Mouse (Mus musculus) retina, postnatal 1 day (tissue): ENCODE results near the gene Fam43b.
A peak's percentile ranks its signal among the peaks of the same experiment; 100 is the strongest.
"Not testable (repeated sequence)": the region's sequence is repeated elsewhere in the genome, so short reads cannot be mapped to it uniquely, and the experiment has no call there.

Experiments
- DNase-seq: peaks from one replicate; pipeline ENCODE4 v3.0.0-alpha.2; 2012

The Fam43b gene

DNA sequence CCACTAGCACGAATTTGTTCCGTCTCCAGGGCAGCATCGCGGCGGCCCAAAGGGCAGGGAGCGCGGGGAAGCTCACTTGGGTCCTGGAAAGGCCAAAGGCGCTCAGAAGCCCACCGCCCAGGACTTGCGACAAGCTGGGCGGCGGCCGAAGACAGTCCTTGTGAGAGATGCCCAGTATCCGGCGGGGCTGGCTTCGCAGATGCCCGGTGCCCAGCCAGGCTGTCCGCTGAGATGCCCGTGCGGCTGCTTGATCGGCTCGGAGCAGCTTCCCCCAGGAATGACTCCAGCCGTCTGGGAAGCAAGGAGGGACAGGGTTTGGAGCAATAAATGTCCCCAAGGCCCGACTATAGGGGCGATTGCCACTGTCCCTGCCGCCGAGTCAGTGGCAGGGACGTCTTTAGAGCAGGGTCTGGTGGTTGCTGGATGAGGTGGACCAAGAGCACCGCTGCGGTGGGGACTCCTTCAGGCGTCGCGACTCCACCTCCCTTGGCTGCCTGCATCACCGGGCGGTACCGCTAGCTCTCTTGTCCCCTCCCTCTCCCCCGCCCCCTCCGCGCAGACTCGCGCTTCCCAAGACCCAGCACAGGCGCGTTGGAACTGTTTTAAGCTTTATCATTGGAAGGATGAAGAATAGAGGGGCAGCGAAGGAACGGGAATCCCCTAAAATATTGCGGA is at the start of gene Fam43b:
Gene Fam43b (minus strand): TSS at position 558 of the 675 bp plus-strand sequence.
- peak; percentile 65 for DNase-seq

GRCm38 (mm10) chr4:138444941-138445340 is 48.6 kb upstream of the Fam43b start:
- DNase-seq: no peak

GRCm38 (mm10) chr4:138440062-138440461 is 43.7 kb upstream of the Fam43b start:
- DNase-seq: no peak

DNA sequence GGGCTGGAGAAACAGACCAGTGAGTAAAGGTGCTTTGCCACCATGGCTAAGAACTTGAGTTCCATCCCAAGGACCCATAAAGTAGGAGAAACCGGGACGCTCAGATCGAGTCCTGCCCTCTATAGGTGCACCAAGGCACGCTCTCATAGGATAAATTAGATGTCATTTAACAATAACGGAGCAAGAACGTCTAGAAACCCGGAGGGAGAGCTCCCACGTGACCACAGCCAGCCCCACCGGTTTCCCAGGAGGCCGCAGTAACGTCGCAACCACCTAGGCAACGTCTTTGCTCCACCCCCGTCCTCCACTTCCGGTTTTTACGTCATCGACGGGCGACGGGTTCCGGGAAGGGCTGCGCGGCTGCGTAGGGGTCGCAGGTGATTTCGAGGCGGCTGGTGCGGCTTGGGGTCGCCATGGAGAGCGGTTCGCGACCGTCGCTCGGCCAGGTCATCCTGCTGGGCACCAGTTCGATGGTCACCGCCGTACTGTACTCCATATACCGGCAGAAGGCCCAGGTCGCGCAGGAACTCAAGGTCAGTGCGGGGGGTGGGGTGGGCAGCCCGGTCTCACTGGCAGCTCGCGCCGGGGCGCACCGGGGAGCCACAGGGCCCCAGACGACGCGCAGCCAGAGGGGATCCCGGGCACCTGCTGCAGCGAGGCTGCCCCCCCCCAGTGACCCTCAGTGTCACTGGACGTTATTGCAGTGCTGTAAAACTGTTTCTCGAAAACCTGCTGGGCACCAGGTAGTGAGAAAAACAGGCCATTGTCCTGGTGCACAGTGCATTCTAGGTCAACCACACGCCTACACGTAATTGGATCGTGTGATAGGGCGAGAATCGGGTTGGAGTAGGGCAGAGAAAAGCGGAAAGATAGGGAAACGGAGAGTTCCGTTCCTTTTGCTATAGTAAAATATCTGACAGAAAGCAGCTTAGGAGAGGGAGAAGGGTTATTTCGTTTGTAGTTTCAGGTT is 38.3 kb upstream of the Fam43b start, which contains the start of gene Mul1:
Gene Mul1 (plus strand): TSS at position 325 of the 970 bp plus-strand sequence.
- peak; percentile 97 for DNase-seq

- DNase-seq: no peak
These were observed 35.0 kb upstream of the Fam43b start for GRCm38 (mm10) chr4:138431340-138431739.

DNA sequence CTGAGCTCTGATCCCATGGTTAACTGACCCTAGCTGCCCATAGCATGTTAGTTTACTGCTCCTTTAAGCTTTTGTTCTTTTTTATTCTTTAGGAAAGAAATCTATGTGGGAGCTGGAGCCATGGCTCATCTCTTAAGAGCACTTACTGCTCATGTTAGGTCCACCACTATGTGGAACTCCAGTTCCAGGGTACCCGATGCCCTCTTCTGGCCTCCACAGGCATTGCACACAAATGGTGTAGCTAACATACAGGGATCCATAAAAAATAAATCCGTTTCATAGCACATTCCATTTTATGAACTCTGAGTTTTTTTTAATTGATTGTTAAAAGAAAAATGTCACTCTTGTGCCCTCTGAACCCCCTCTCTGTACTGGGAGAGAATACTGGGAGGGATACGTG is 33.5 kb upstream of the Fam43b start:
- peak; percentile 64 for DNase-seq

DNA sequence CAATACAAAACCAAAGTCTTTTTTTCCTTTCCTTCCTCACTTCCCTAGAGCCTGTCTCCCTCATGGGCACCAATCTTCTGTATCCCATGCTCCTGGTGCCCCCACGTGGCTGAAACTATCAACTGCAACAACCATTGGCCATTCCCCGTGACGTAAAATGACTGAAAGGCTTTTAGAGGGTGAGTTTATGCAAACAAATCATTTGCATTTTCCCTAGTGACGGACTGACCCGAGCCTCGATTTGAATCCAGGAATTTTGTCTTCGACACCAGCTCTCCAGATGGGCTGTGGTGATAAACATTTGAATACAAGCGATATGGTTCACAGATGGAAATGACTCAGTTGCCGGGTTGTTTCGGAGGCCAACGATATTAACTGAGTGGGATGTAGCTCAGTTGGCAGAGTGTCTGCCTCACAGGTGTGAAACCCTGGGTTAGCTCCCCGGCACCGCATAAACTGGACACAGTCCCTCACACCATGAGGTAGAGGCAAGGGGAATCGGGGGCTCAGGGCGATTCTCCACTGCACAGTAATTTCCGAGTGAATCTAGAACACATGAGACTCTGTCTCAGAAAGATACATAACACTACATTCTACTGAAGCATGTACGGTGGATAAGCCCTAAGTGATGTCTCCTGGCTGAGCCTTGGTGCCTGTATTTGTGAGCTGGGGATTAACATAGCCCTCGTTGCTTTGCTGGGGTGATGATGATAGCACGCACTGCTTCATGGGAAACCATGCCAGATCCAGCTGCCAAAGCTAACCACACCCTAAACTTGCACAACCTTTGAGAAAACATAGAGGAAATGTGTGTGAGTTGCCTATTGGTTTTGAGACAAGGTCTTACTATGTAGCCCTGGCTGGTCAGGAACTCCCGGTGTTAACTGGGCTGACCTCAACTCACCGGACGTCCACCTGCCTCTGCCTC is 30.7 kb upstream of the Fam43b start:
- DNase-seq: peak; percentile 89

- DNase-seq: not testable (repeated sequence)
These were observed 29.3 kb upstream of the Fam43b start for GRCm38 (mm10) chr4:138425604-138426003.

- no peak for DNase-seq
These were observed 28.7 kb upstream of the Fam43b start for GRCm38 (mm10) chr4:138425028-138425427.

- peak; percentile 29 for DNase-seq
These were observed 22.1 kb upstream of the Fam43b start for GRCm38 (mm10) chr4:138418340-138418957.

- DNase-seq: no peak
These were observed 21.6 kb upstream of the Fam43b start for GRCm38 (mm10) chr4:138417882-138418281.

GRCm38 (mm10) chr4:138416414-138416813 is 20.1 kb upstream of the Fam43b start:
- no peak for DNase-seq

GRCm38 (mm10) chr4:138415991-138416390 is 19.7 kb upstream of the Fam43b start:
- DNase-seq: no peak

DNA sequence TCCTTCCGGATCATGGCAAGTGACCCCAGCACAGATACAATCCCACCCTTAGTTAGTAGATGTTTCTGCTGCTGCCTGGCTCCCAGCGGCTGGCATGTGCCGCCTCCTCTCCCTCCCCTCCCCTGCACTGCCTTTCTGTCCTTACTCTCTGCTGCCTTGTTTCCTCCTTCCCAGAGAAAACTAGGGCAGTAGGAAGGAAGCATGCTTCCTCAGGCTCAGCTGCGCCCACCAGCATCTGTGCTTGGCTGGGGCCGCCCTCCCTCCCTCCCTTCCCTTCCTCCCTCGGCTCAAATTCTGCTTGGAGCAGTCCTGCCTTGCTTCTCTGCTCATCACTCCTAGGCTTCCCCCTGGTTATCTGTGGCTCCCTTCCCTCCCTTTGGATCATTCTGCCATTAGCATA is 18.4 kb upstream of the Fam43b start:
- DNase-seq: peak; percentile 81

DNA sequence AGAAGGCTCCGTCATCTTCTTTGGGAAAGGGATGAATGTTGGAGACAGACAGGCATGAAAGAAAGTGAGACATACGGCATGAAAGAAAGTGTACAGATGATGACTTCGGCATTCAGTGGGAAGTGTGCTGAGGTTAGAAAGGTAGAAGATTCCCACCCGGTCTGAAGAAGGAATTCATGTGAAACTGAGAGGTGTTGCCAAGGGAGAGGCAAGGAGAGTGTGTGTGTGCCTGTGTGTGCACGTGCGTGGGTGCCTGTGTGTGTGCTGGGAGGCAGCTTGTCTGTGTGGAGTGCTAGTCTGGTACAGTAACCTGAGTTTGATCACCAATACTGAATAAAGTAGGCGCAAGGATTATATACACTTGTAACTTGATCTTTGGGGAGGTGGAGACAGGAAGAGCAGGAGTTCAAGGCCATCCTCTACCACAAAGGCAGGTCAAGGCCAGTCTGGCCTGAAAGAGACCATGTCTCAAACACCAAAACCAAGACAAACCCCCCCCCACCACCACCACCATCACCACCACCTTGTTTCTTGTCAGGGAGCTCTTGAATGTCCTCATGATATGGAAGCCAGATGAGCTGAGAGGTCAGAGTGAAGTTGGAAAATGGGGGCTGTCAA is 15.3 kb upstream of the Fam43b start:
- DNase-seq: no peak

GRCm38 (mm10) chr4:138411011-138411410 is 14.7 kb upstream of the Fam43b start:
- no peak for DNase-seq

GRCm38 (mm10) chr4:138407479-138408194 is 11.3 kb upstream of the Fam43b start:
- no peak for DNase-seq

GRCm38 (mm10) chr4:138404806-138405205 is 8.5 kb upstream of the Fam43b start:
- DNase-seq: peak; percentile 54

GRCm38 (mm10) chr4:138396711-138397110 is 383 bp upstream of the Fam43b start:
- no peak for DNase-seq

DNA sequence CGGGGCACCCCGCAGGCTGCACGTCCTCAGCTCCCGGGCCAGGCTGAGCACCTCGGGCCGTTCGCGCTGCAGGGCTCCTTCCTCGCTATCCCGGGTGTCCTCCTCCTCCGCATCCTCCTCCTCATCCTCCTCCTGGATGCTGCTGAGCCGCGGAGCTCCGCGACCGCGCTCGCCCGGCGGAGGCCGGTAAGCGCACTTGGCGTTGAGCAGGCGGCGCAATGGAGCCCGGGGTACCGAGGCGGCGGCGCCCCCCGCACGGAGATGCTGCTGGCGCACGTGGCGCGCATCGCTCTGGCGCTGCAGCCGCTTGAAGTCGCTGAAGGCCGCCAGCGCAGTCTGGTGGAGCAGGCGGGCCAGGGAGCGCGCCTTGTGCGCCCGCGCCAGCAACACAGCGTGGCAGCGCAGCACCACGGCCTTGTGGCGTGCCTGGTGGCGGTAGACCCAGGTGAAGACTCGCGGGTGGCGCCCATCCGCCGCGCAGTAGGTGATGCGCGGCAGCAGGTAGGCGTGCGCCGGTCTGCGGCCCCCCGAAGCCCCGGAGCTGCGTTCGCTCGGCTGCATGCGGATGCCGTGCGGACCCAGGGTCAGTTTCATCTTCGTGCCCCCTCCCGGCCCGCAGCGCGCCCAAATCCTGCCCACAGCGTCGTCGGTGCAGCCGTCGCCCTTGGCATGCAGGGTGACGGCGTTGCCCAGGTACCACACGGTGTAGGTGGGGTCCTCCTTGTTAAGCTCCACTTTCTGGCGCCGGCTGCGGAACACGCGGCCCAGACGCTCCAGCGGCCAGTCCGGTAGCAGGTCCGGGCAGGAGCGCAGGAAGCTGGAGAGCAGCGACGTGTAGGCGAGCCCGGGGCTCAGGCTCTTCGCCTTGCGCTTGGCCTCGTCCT is 999 bp downstream of the Fam43b start:
- peak; percentile 56 for DNase-seq
